19 mouse cellular contexts compared by ENCODE assay signal in genomic region chr17:11107007-11107406, GRCm38 (mm10).
"Had no signal": no experiment of that assay in that cellular context is flagged by ENCODE, and none has a peak within 500 bp of the region (broad histone marks: within the 10 kb centered on the region; RNA-seq: fewer than 3 reads in every experiment).

No protein-coding gene starts in this region.

- H3K4me1 ChIP-seq: liver, embryonic 15.5 days; lung, embryonic 15.5 days; neural tube, embryonic 13.5 days; neural tube, embryonic 15.5 days; stomach, embryonic 15.5 days had no signal

- H3K27ac ChIP-seq: liver, embryonic 15.5 days; lung, embryonic 15.5 days; macrophage; neural tube, embryonic 13.5 days; neural tube, embryonic 15.5 days; stomach, embryonic 15.5 days; stomach, postnatal 0 days had no signal

- DNase-seq: liver, postnatal 0 days; lung, adult 2 months; lung, postnatal 14 days; lung, postnatal 36 days; right cerebral cortex, postnatal 14 days; thymus, adult 2 months; thymus, postnatal 25 days; thymus, postnatal 4 days had no signal

- H3K36me3 ChIP-seq: liver, embryonic 15.5 days; lung, embryonic 15.5 days; neural tube, embryonic 13.5 days; neural tube, embryonic 15.5 days; stomach, embryonic 15.5 days had no signal

- ATAC-seq: liver, postnatal 0 days; lung, postnatal 0 days; midbrain, embryonic 16.5 days had no signal

- H3K27me3 ChIP-seq: liver, embryonic 15.5 days; lung, embryonic 15.5 days; neural tube, embryonic 13.5 days; neural tube, embryonic 15.5 days; stomach, embryonic 15.5 days had no signal

- H3K4me3 ChIP-seq: liver, embryonic 15.5 days; lung, embryonic 15.5 days; myocyte; neural tube, embryonic 13.5 days; neural tube, embryonic 15.5 days; stomach, embryonic 15.5 days had no signal

- H3K9ac ChIP-seq: liver, embryonic 15.5 days; liver, postnatal 0 days; lung, embryonic 15.5 days; neural tube, embryonic 13.5 days; neural tube, embryonic 15.5 days; stomach, embryonic 15.5 days had no signal

- H3K9me3 ChIP-seq: liver, embryonic 15.5 days; lung, embryonic 15.5 days; neural tube, embryonic 13.5 days; neural tube, embryonic 15.5 days; stomach, embryonic 15.5 days had no signal

- H3K4me2 ChIP-seq: liver, embryonic 15.5 days; lung, embryonic 15.5 days; midbrain, embryonic 11.5 days; neural tube, embryonic 13.5 days; neural tube, embryonic 15.5 days; stomach, embryonic 15.5 days had no signal
